Mouse (Mus musculus) ES-CJ7 (cell line): ENCODE measurements at regions not wholly inside any gene's neighbourhood (a gene's known extent, or its start where the extent isn't known, plus 50 kb on each side); places are given as distances from the start of the nearest gene placed in this dataset.

Source experiments
- DNase-seq: peaks from one replicate; pipeline ENCODE4 v3.0.0; 2011; ENCODE audit warnings: low read depth, low spot score

GRCm38 (mm10) chr8:43407332-43407731 lies 100.6 kb upstream of the Zfp42 start:
- peak; percentile 26 for DNase-seq

GRCm38 (mm10) chr8:43393044-43393443 lies 86.3 kb upstream of the Zfp42 start:
- peak; percentile 82 for DNase-seq

- DNase-seq: no peak
Observed at GRCm38 (mm10) chr8:43390422-43391170, 83.8 kb upstream of the Zfp42 start.
